Mouse (Mus musculus): Measurements from ENCODE around the gene Ttc17. TPM values are rescaled to one million over a fixed set of nuclear protein-coding genes. Genes with fewer than 3 reads are reported as not detected.
"Not testable (repeated sequence)": the region's sequence is repeated elsewhere in the genome, so short reads cannot be mapped to it uniquely, and the experiment has no call there.

Gene Ttc17
- polyA plus RNA-seq, 1 experiment from 2014 or later, result 15.1 TPM

DNA sequence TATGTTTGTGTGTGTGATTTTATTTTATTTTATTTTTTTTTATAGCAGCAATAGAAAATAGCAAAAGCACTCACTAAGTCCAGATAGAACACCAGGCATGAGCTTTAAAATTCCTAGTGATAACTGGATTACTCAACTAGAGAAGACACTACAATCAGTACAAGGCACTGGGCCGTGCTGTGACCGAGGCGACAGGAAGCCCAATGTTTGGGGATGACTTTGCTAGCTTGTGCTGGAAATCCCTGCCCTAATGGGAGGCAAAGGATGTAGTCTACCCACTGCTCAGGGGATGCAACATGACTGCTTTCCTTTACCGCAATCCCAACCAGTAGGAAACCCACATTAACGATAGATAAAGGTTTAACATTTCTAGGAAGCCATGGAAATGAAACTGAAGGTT is 10.2 kb downstream of the Ttc17 start:
- H3K4me2 ChIP-seq (ENCODE audit: low read depth, low read length, severe bottlenecking), result no peak overlapping the region
- DNase-seq (ENCODE audit: low spot score) (no peak), ATAC-seq (replicated peaks; ENCODE audit: low FRiP score) (no peak)
- 93% methylated on average over 5 of the region's 5 CpGs for WGBS
- no peaks in the 10 kb centered on the region for H3K9me3 ChIP-seq (ENCODE audit: control insufficient read depth, low read length)
- H3K4me3 ChIP-seq (ENCODE audit: low read depth, low read length), result no peak overlapping the region
- no peaks in the 10 kb centered on the region for H3K27me3 ChIP-seq (ENCODE audit: control insufficient read depth, insufficient read depth, low read length)
- H3K4me1 ChIP-seq (replicated peaks; ENCODE audit: control insufficient read depth, insufficient read depth, low read length), result no peaks in the 10 kb centered on the region
- no peak overlapping the region for H3K9ac ChIP-seq (ENCODE audit: low read length)
- no peak overlapping the region for H3K27ac ChIP-seq (ENCODE audit: low read depth, low read length)
- H3K36me3 ChIP-seq (ENCODE audit: control insufficient read depth, insufficient read depth, low read length), result no peaks in the 10 kb centered on the region

DNA sequence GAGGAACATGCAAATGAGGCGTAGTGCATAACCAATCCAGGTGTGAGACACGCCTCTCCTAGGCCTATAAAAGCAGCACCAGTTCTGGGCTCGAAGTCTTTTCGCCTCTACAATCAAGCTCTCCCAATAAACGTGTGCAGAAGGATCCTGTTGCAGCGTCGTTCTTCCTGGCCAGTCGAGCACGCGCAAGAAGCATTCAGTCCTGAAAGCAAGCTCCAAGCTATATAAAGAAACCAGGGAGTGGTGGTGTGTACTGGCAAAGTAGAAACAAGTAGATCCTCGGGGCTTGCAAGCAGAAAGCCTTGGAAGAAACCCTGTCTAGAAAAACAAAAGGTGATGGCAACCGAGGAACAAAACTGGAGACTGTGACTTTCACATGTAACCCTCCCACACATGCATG is 15.4 kb downstream of the Ttc17 start:
- H3K27me3 ChIP-seq (ENCODE audit: control insufficient read depth, insufficient read depth, low read length); DNase-seq (ENCODE audit: low spot score); ATAC-seq (replicated peaks; ENCODE audit: low FRiP score); H3K27ac ChIP-seq (ENCODE audit: low read depth, low read length); H3K9ac ChIP-seq (ENCODE audit: low read length); H3K4me1 ChIP-seq (replicated peaks; ENCODE audit: control insufficient read depth, insufficient read depth, low read length); H3K4me2 ChIP-seq (ENCODE audit: low read depth, low read length, severe bottlenecking); H3K4me3 ChIP-seq (ENCODE audit: low read depth, low read length); H3K36me3 ChIP-seq (ENCODE audit: control insufficient read depth, insufficient read depth, low read length); H3K9me3 ChIP-seq (ENCODE audit: control insufficient read depth, low read length): not testable (repeated sequence)
- 95% methylated on average over 11 of the region's 12 CpGs for WGBS

DNA sequence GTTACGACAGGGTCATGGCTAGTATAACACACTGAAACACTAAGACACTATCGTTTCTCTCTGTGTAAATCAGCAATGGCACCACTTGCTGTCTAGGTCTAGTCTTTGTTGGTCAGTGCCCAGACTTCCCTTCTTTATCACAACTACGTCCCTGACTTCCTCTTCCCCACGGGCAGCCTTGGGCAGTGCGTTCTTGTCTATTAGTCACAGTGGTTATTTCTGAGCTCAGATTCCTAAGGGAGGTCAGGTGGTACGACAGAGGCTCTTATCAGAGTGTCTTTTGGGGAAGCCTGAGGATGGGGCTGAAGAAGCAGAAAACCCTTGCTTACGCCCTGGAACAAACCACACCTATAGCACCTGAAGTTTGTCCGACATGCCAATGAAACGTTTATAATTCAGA is 17.5 kb downstream of the Ttc17 start:
- no peaks in the 10 kb centered on the region for H3K27me3 ChIP-seq (ENCODE audit: control insufficient read depth, insufficient read depth, low read length)
- no peak overlapping the region for H3K27ac ChIP-seq (ENCODE audit: low read depth, low read length)
- no peaks in the 10 kb centered on the region for H3K9me3 ChIP-seq (ENCODE audit: control insufficient read depth, low read length)
- no peak for ATAC-seq (replicated peaks; ENCODE audit: low FRiP score)
- no peak for DNase-seq (ENCODE audit: low spot score)
- WGBS, result 85% methylated on average over 9 of the region's 9 CpGs
- no peak overlapping the region for H3K9ac ChIP-seq (ENCODE audit: low read length)
- no peak overlapping the region for H3K4me3 ChIP-seq (ENCODE audit: low read depth, low read length)
- H3K4me2 ChIP-seq (ENCODE audit: low read depth, low read length, severe bottlenecking), result no peak overlapping the region
- H3K36me3 ChIP-seq (ENCODE audit: control insufficient read depth, insufficient read depth, low read length), result no peaks in the 10 kb centered on the region
- no peaks in the 10 kb centered on the region for H3K4me1 ChIP-seq (replicated peaks; ENCODE audit: control insufficient read depth, insufficient read depth, low read length)

GRCm38 (mm10) chr2:94387846-94388245 is 18.6 kb downstream of the Ttc17 start:
- ATAC-seq (replicated peaks; ENCODE audit: low FRiP score) (no peak), DNase-seq (ENCODE audit: low spot score) (no peak)
- no peaks in the 10 kb centered on the region for H3K36me3 ChIP-seq (ENCODE audit: control insufficient read depth, insufficient read depth, low read length)
- H3K9me3 ChIP-seq (ENCODE audit: control insufficient read depth, low read length), result no peaks in the 10 kb centered on the region
- no peaks in the 10 kb centered on the region for H3K27me3 ChIP-seq (ENCODE audit: control insufficient read depth, insufficient read depth, low read length)
- H3K4me2 ChIP-seq (ENCODE audit: low read depth, low read length, severe bottlenecking), result no peak overlapping the region
- H3K4me1 ChIP-seq (replicated peaks; ENCODE audit: control insufficient read depth, insufficient read depth, low read length), result no peaks in the 10 kb centered on the region
- H3K4me3 ChIP-seq (ENCODE audit: low read depth, low read length), result no peak overlapping the region
- no peak overlapping the region for H3K9ac ChIP-seq (ENCODE audit: low read length)
- no peak overlapping the region for H3K27ac ChIP-seq (ENCODE audit: low read depth, low read length)
- WGBS, result 96% methylated on average over 5 of the region's 5 CpGs

- H3K9ac ChIP-seq (ENCODE audit: low read length); H3K9me3 ChIP-seq (ENCODE audit: control insufficient read depth, low read length); DNase-seq (ENCODE audit: low spot score); H3K27me3 ChIP-seq (ENCODE audit: control insufficient read depth, insufficient read depth, low read length); H3K36me3 ChIP-seq (ENCODE audit: control insufficient read depth, insufficient read depth, low read length); H3K4me3 ChIP-seq (ENCODE audit: low read depth, low read length); H3K4me2 ChIP-seq (ENCODE audit: low read depth, low read length, severe bottlenecking); H3K27ac ChIP-seq (ENCODE audit: low read depth, low read length); H3K4me1 ChIP-seq (replicated peaks; ENCODE audit: control insufficient read depth, insufficient read depth, low read length); ATAC-seq (replicated peaks; ENCODE audit: low FRiP score): not testable (repeated sequence)
- 92% methylated on average over 10 of the region's 10 CpGs for WGBS
Observed at GRCm38 (mm10) chr2:94384483-94384882, 22.0 kb downstream of the Ttc17 start.

- Histone ChIP-seq H3K27me3 (ENCODE audit: control insufficient read depth, insufficient read depth, low read length) (no peaks in the 10 kb centered on the region), H3K4me3 (ENCODE audit: low read depth, low read length) (no peak overlapping the region), H3K9me3 (ENCODE audit: control insufficient read depth, low read length) (no peaks in the 10 kb centered on the region), H3K36me3 (ENCODE audit: control insufficient read depth, insufficient read depth, low read length) (no peaks in the 10 kb centered on the region; the same call in 1 of the 2 replicates), H3K4me1 (replicated peaks; ENCODE audit: control insufficient read depth, insufficient read depth, low read length) (no peaks in the 10 kb centered on the region), H3K4me2 (ENCODE audit: low read depth, low read length, severe bottlenecking) (no peak overlapping the region), H3K9ac (ENCODE audit: low read length) (no peak overlapping the region), H3K27ac (ENCODE audit: low read depth, low read length) (no peak overlapping the region)
- 83% methylated on average over 2 of the region's 2 CpGs for WGBS
- ATAC-seq (replicated peaks; ENCODE audit: low FRiP score) (no peak), DNase-seq (ENCODE audit: low spot score) (no peak)
Observed at GRCm38 (mm10) chr2:94381057-94381647, 25.3 kb downstream of the Ttc17 start.

DNA sequence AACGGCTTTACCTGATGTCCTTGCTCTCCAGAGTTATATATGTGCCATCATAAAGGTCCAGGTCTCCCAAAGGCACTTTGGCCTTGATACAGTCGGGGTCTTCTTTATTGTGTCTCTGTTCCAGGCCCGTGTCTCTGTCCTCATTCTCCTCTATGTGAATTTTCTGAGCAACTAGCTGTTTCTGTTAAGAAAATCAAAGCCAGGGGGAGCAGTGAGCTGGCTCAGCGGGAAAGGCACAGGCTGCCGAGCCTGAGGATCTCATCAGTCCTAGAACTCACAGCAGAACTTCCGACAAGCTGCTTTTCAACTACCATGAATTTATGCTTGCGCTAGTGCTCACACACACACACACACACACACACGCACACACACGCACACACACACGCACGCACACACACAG is 27.8 kb downstream of the Ttc17 start:
- Histone ChIP-seq H3K27ac (ENCODE audit: low read depth, low read length) (no peak overlapping the region), H3K4me1 (replicated peaks; ENCODE audit: control insufficient read depth, insufficient read depth, low read length) (no peaks in the 10 kb centered on the region), H3K4me2 (ENCODE audit: low read depth, low read length, severe bottlenecking) (no peak overlapping the region), H3K27me3 (ENCODE audit: control insufficient read depth, insufficient read depth, low read length) (no peaks in the 10 kb centered on the region), H3K4me3 (ENCODE audit: low read depth, low read length) (no peak overlapping the region), H3K9me3 (ENCODE audit: control insufficient read depth, low read length) (no peaks in the 10 kb centered on the region), H3K36me3 (ENCODE audit: control insufficient read depth, insufficient read depth, low read length) (peaks cover 3% of the 10 kb centered on the region; the same call in 1 of the 2 replicates), H3K9ac (ENCODE audit: low read length) (no peak overlapping the region)
- WGBS, result 85% methylated on average over 11 of the region's 11 CpGs
- DNase-seq (ENCODE audit: low spot score) (no peak), ATAC-seq (replicated peaks; ENCODE audit: low FRiP score) (no peak)

- DNase-seq (ENCODE audit: low spot score), result peak; percentile 55
Observed at GRCm38 (mm10) chr2:94371093-94371492, 35.4 kb downstream of the Ttc17 start.

GRCm38 (mm10) chr2:94363821-94364220 is 42.7 kb downstream of the Ttc17 start:
- Histone ChIP-seq H3K4me3 (ENCODE audit: low read depth, low read length) (no peak overlapping the region), H3K36me3 (ENCODE audit: control insufficient read depth, insufficient read depth, low read length) (peaks cover 14% of the 10 kb centered on the region), H3K9ac (ENCODE audit: low read length) (no peak overlapping the region), H3K27me3 (ENCODE audit: control insufficient read depth, insufficient read depth, low read length) (no peaks in the 10 kb centered on the region), H3K27ac (ENCODE audit: low read depth, low read length) (no peak overlapping the region), H3K9me3 (ENCODE audit: control insufficient read depth, low read length) (peaks cover 3% of the 10 kb centered on the region; the same call in 1 of the 2 replicates), H3K4me2 (ENCODE audit: low read depth, low read length, severe bottlenecking) (no peak overlapping the region), H3K4me1 (replicated peaks; ENCODE audit: control insufficient read depth, insufficient read depth, low read length) (no peaks in the 10 kb centered on the region)
- 95% methylated on average over 6 of the region's 6 CpGs for WGBS
- ATAC-seq (replicated peaks; ENCODE audit: low FRiP score) (no peak), DNase-seq (ENCODE audit: low spot score) (no peak)

More at GRCm38 (mm10) chr2:94371093-94371492, 35.4 kb downstream of the Ttc17 start:
- H3K9ac ChIP-seq (ENCODE audit: low read length), result no peak overlapping the region
- no peaks in the 10 kb centered on the region for H3K27me3 ChIP-seq (ENCODE audit: control insufficient read depth, insufficient read depth, low read length)
- H3K4me1 ChIP-seq (replicated peaks; ENCODE audit: control insufficient read depth, insufficient read depth, low read length), result no peaks in the 10 kb centered on the region
- ATAC-seq (replicated peaks; ENCODE audit: low FRiP score), result no peak
- no peak overlapping the region for H3K27ac ChIP-seq (ENCODE audit: low read depth, low read length)
- 81% methylated on average over 6 of the region's 6 CpGs for WGBS
- peaks cover 3% of the 10 kb centered on the region for H3K36me3 ChIP-seq (ENCODE audit: control insufficient read depth, insufficient read depth, low read length)
- H3K4me2 ChIP-seq (ENCODE audit: low read depth, low read length, severe bottlenecking), result no peak overlapping the region
- no peaks in the 10 kb centered on the region for H3K9me3 ChIP-seq (ENCODE audit: control insufficient read depth, low read length)
- no peak overlapping the region for H3K4me3 ChIP-seq (ENCODE audit: low read depth, low read length)

Data from forebrain, embryonic 11.5 days (tissue).